Mouse (Mus musculus) kidney, embryonic 15.5 days (tissue): Measurements from ENCODE around the gene Narfl. TPM values are rescaled to one million over a fixed set of nuclear protein-coding genes. Genes with fewer than 3 reads are reported as not detected.
"Not testable (repeated sequence)": the region's sequence is repeated elsewhere in the genome, so short reads cannot be mapped to it uniquely, and the experiment has no call there.

Experiments used
- ATAC-seq: fragments of 200-750 bp; cut with Nextera tagmentation; replicated peaks from 2 replicates; pipeline ENCODE4 v1.8.0; 2017; ENCODE audit warnings: moderate TSS enrichment; ENCODE audit not compliant: low FRiP score
- H3K27ac ChIP-seq: fragments of 300-500 bp; sonication (generic); 2 replicates; pipeline ENCODE4 v1.5.1; 2015; ENCODE audit warnings: mild to moderate bottlenecking, inconsistent platforms
- H3K27me3 ChIP-seq: fragments of 300-500 bp; sonication (generic); 2 replicates; pipeline ENCODE4 v1.6.1; 2015; ENCODE audit warnings: inconsistent platforms
- H3K36me3 ChIP-seq: fragments of 300-500 bp; sonication (generic); 2 replicates; pipeline ENCODE4 v1.6.1; 2015; ENCODE audit warnings: inconsistent platforms
- H3K4me1 ChIP-seq: fragments of 300-500 bp; sonication (generic); 2 replicates; pipeline ENCODE4 v1.6.1; 2015; ENCODE audit warnings: inconsistent platforms
- H3K4me2 ChIP-seq: fragments of 300-500 bp; sonication (generic); 2 replicates; pipeline ENCODE4 v1.6.1; 2015; ENCODE audit warnings: moderate library complexity, mild to moderate bottlenecking, inconsistent platforms
- H3K4me3 ChIP-seq: fragments of 300-500 bp; sonication (generic); replicated peaks from 2 replicates; pipeline ENCODE4 v1.5.1; 2015; ENCODE audit warnings: mild to moderate bottlenecking, inconsistent platforms
- H3K9ac ChIP-seq: fragments of 300-500 bp; sonication (generic); 2 replicates; pipeline ENCODE4 v1.6.1; 2015; ENCODE audit warnings: mild to moderate bottlenecking, inconsistent platforms
- H3K9me3 ChIP-seq: fragments of 300-500 bp; sonication (generic); replicated peaks from 2 replicates; pipeline ENCODE4 v1.6.1; 2016; ENCODE audit warnings: inconsistent platforms
- WGBS: fragments of 180-500 bp; shearing (Covaris S2); methylation state at CpG from one replicate; pipeline ENCODE4 v1.1.7; 2015; ENCODE audit warnings: mixed read lengths; 5-methylcytosine and 5-hydroxymethylcytosine counted together
- polyA plus RNA-seq: library from polyadenylated mRNA; unstranded; fragments of >200 nt; fragmentation: Nextera tagmentation; extraction: Ambion mirVana; gene quantifications from 2 replicates; pipeline ENCODE4 v1.2.1, GENCODE M21; 2015

Narfl gene
- 30.6 and 31.8 TPM in 2 replicates for polyA plus RNA-seq

DNA sequence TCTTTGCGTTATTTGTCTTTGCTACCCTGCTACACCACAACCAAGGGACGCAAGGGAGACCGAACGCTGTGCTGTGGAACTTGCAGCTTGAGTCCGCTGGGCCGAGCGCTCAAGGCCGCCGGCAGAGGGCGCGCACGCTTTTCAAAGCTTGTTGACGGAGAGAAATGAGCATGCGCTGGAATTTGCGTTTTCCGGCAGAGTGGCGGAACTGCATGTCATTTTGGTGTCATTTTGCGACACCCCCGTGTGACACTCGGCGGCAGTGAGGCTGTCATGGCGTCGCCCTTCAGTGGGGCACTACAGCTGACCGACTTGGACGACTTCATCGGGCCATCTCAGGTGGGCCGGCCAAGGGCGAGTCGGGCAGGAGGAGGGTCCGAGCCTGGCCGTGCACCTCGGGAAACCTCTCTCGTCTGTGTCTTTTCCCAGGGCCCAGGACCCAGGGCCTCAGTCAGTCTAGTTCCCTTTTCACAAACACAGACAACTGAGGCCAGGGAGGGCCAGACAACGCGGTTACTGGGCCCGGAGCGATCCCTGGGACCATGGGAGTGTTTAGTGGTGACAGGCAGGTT lies at the start of gene Narfl:
Gene Narfl (plus strand): TSS at position 228 of the 572 bp plus-strand sequence.
- under 1% methylated on average over 37 of the region's 37 CpGs for WGBS
- no peaks in the 10 kb centered on the region for H3K27me3 ChIP-seq
- peak within 1 kb of the TSS; percentile 87 for H3K4me3 ChIP-seq
- no peak within 1 kb of the TSS for H3K27ac ChIP-seq
- H3K4me2 ChIP-seq = peak within 1 kb of the TSS; percentile 80
- peak within 1 kb of the TSS; percentile 81 for H3K9ac ChIP-seq
- ATAC-seq = peak; percentile 85
- peaks cover 16% of the 10 kb centered on the region for H3K36me3 ChIP-seq
- no peaks in the 10 kb centered on the region for H3K9me3 ChIP-seq
- H3K4me1 ChIP-seq = peaks cover 15% of the 10 kb centered on the region

- no peak overlapping the region for H3K4me2 ChIP-seq
- H3K4me3 ChIP-seq = no peak overlapping the region
- ATAC-seq = no peak
- H3K27me3 ChIP-seq = no peaks in the 10 kb centered on the region
- H3K4me1 ChIP-seq = peaks cover 28% of the 10 kb centered on the region
- H3K27ac ChIP-seq = no peak overlapping the region
- H3K36me3 ChIP-seq = peaks cover 62% of the 10 kb centered on the region
- 84% methylated on average over 7 of the region's 7 CpGs for WGBS
- no peaks in the 10 kb centered on the region for H3K9me3 ChIP-seq
- no peak overlapping the region for H3K9ac ChIP-seq
Observed at GRCm38 (mm10) chr17:25723919-25724318, 49.7 kb upstream of the Narfl start.

DNA sequence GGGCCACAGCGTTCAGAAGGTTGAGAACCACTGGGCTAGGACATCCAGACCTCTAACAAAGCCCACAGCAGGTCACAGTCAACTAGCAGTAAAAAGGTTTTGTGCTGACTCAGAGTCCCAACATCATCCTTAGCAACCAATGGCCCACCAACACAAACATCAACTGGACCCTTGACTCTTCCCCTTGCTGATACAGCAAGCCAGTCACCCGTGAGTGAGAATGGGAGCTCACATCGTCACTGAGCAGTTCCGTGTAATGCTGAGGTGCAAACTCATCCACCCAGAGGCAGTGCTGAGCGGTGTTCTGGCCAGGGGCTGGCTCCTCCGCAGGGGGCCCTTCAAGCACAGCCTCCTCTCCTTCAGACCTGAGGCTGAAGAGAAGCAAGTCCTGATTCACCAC lies 48.3 kb upstream of the Narfl start:
- H3K27me3 ChIP-seq = no peaks in the 10 kb centered on the region
- peaks cover 60% of the 10 kb centered on the region for H3K36me3 ChIP-seq
- no peak overlapping the region for H3K9ac ChIP-seq
- 87% methylated on average over 6 of the region's 6 CpGs for WGBS
- peaks cover 29% of the 10 kb centered on the region for H3K4me1 ChIP-seq
- H3K27ac ChIP-seq = no peak overlapping the region
- H3K9me3 ChIP-seq = no peaks in the 10 kb centered on the region
- no peak overlapping the region for H3K4me3 ChIP-seq
- ATAC-seq = no peak
- no peak overlapping the region for H3K4me2 ChIP-seq

DNA sequence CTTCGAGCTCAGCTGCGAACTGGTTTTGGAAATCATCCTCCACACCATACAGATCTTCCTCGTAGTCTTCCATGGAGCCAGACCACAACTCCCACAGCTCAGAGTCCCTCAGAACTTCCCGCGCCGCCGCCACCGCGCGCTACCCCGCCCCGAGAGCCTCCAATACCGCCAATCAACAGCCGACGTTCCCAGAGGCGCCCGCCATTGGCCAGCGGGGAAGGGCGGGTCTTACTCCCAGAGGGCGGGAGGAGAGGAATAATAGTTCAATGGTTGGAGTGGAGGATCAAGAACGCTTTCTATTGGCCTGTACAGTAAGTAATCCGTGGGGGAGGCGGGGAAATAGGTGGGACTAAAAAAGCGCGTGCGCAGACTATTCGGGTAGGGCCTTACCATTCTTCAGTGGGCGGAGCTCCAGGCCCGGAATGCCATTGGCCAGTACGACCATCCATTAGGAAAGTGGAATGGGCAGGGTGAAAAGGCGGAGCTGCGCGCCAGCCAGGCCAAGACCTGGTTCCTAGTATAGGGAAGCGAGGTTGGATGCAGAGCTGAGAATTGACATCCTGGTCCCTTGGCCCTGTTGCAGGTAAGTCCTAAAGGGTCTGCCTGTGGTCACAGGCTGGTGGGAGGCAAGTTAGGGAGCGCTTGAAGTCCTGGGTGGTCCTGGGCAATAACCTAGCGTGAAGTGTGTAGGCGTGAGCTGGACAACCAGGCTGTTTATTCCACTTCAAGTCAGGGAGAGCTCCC lies 46.1 kb upstream of the Narfl start, which contains the start of the genes Chtf18 and Rpusd1:
Gene Chtf18 (minus strand): TSS at position 155 of the 744 bp plus-strand sequence.
Gene Rpusd1 (plus strand): TSS at position 406 of the 744 bp plus-strand sequence.
- no peaks in the 10 kb centered on the region for H3K9me3 ChIP-seq
- peak; percentile 98 for ATAC-seq
- H3K36me3 ChIP-seq = peaks cover 50% of the 10 kb centered on the region
- peak within 1 kb of the TSS; percentile 90 for H3K4me2 ChIP-seq
- WGBS = under 1% methylated on average over 37 of the region's 37 CpGs
- H3K4me1 ChIP-seq = peaks cover 29% of the 10 kb centered on the region
- H3K27me3 ChIP-seq = no peaks in the 10 kb centered on the region
- H3K27ac ChIP-seq = peak within 1 kb of the TSS; percentile 65; the same call in 1 of the 2 replicates
- H3K4me3 ChIP-seq = peak within 1 kb of the TSS; percentile 65
- H3K9ac ChIP-seq = peak within 1 kb of the TSS; percentile 73

DNA sequence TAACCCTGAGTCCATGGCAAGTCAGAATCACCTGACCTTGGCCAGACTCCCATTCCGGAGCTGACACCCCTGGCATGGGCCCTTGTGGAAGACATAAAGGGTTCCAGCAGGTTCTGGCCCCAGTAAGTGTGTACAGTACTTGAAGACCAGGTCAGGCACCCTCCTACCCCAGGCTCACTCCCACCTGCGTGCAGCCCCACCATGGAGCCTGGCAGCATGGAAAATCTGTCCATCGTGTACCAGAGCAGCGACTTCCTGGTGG lies 45.6 kb upstream of the Narfl start:
- peak; percentile 6; the same call in 1 of the 2 replicates for ATAC-seq

DNA sequence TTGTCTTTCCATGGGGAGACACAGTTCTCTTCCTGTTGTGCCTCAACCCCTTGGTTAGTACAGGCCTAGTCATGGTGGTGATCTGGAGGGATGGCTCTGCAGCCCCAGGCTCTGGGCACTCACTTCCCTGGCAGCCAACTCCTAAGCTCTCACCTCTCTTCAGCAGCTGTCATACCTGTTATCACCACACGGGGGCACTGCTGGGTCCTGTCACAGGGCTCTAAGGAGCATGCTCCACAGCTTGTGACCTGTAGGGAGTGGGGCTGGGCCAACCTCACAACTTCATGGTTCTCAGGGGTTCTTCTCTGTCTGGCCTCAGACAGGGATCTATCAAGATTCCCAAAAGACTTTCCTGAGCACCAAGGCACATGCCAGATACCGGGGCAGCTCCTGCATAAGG lies 41.5 kb upstream of the Narfl start:
- 15% methylated on average over 2 of the region's 2 CpGs for WGBS
- no peak overlapping the region for H3K4me3 ChIP-seq

More for the DNA sequence above, 45.6 kb upstream of the Narfl start:
- Histone ChIP-seq H3K9ac (peak overlapping the region; percentile 73), H3K36me3 (peaks cover 45% of the 10 kb centered on the region), H3K27me3 (no peaks in the 10 kb centered on the region), H3K27ac (peak overlapping the region; percentile 65; the same call in 1 of the 2 replicates), H3K4me1 (peaks cover 29% of the 10 kb centered on the region), H3K9me3 (no peaks in the 10 kb centered on the region), H3K4me2 (peak overlapping the region; percentile 90), H3K4me3 (peak overlapping the region; percentile 65)
- WGBS = 22% methylated on average over 4 of the region's 4 CpGs

DNA sequence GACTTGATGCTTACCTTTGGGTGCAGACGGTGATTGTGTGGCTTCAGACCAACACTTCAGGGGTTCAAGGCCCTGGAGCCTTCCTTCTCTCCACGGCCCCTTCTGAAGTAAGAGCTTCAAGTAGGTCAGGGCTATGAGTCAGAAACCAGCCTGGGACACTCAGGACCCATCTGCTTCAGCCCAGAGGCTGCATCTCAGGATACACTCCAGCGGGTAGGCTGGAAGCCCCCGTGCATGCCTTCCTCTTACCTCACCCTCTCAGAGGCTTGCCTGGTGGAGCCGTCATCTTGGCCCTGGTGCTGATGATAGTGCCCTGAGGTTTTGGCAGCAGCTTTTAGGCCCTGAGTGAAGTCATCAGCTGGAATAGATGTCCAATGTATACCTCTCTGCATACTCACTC lies 38.3 kb upstream of the Narfl start:
- H3K4me1 ChIP-seq = no peaks in the 10 kb centered on the region
- no peak for ATAC-seq
- peaks cover 12% of the 10 kb centered on the region; the same call in 1 of the 2 replicates for H3K36me3 ChIP-seq
- no peak overlapping the region for H3K9ac ChIP-seq
- no peak overlapping the region for H3K27ac ChIP-seq
- no peak overlapping the region for H3K4me2 ChIP-seq
- H3K27me3 ChIP-seq = no peaks in the 10 kb centered on the region
- H3K9me3 ChIP-seq = no peaks in the 10 kb centered on the region
- H3K4me3 ChIP-seq = no peak overlapping the region
- 90% methylated on average over 5 of the region's 5 CpGs for WGBS

More for the DNA sequence above, 41.5 kb upstream of the Narfl start:
- H3K27ac ChIP-seq = no peak overlapping the region
- no peak overlapping the region for H3K4me2 ChIP-seq
- H3K36me3 ChIP-seq = peaks cover 24% of the 10 kb centered on the region
- no peak for ATAC-seq
- no peaks in the 10 kb centered on the region for H3K27me3 ChIP-seq
- H3K9me3 ChIP-seq = no peaks in the 10 kb centered on the region
- peaks cover 12% of the 10 kb centered on the region for H3K4me1 ChIP-seq
- no peak overlapping the region for H3K9ac ChIP-seq

GRCm38 (mm10) chr17:25735745-25736144 lies 37.8 kb upstream of the Narfl start, which contains the start of gene Mslnl:
Gene Mslnl (plus strand): TSS chr17:25736042.
- no peak within 1 kb of the TSS for H3K4me3 ChIP-seq
- no peak within 1 kb of the TSS for H3K27ac ChIP-seq
- no peaks in the 10 kb centered on the region for H3K9me3 ChIP-seq
- 63% methylated on average over 3 of the region's 3 CpGs for WGBS
- no peak within 1 kb of the TSS for H3K4me2 ChIP-seq
- no peaks in the 10 kb centered on the region for H3K27me3 ChIP-seq
- peaks cover 8% of the 10 kb centered on the region; the same call in 1 of the 2 replicates for H3K36me3 ChIP-seq
- no peak for ATAC-seq
- H3K4me1 ChIP-seq = no peaks in the 10 kb centered on the region
- H3K9ac ChIP-seq = no peak within 1 kb of the TSS

- Histone ChIP-seq H3K9ac (no peak overlapping the region), H3K4me1 (no peaks in the 10 kb centered on the region), H3K27ac (no peak overlapping the region), H3K9me3 (no peaks in the 10 kb centered on the region), H3K4me2 (no peak overlapping the region), H3K27me3 (no peaks in the 10 kb centered on the region), H3K4me3 (no peak overlapping the region), H3K36me3 (no peaks in the 10 kb centered on the region)
- ATAC-seq = no peak
- 83% methylated on average over 7 of the region's 7 CpGs for WGBS
Observed at GRCm38 (mm10) chr17:25738861-25739260, 34.7 kb upstream of the Narfl start.

DNA sequence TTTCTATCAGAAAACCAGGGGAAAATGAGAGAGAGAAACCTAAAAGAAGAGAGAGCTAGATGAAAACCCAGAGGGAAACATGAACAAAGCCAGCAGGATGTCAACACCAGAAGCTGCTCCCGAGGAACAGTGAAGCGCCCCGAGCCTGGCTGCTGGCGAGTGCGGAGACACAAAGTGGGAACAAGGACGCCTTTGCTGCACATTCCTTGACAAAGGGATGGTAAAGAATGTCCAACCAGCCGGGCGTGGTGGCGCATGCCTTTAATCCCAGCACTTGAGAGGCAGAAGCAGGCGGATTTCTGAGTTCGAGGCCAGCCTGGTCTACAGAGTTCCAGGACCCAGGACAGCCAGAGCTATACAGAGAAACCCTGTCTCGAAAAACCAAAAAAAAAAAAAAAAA lies 32.1 kb upstream of the Narfl start:
- not testable (repeated sequence) for H3K36me3 ChIP-seq, H3K9ac ChIP-seq, H3K4me1 ChIP-seq, H3K4me2 ChIP-seq, H3K9me3 ChIP-seq, H3K4me3 ChIP-seq, ATAC-seq, H3K27me3 ChIP-seq, H3K27ac ChIP-seq
- 78% methylated on average over 12 of the region's 12 CpGs for WGBS

- Histone ChIP-seq H3K36me3 (no peaks in the 10 kb centered on the region), H3K4me3 (no peak overlapping the region), H3K27ac (no peak overlapping the region), H3K4me1 (no peaks in the 10 kb centered on the region), H3K4me2 (no peak overlapping the region), H3K9me3 (no peaks in the 10 kb centered on the region), H3K27me3 (no peaks in the 10 kb centered on the region), H3K9ac (no peak overlapping the region)
- ATAC-seq = no peak
- 90% methylated on average over 9 of the region's 9 CpGs for WGBS
Observed at GRCm38 (mm10) chr17:25743831-25744230, 29.7 kb upstream of the Narfl start.

GRCm38 (mm10) chr17:25744311-25744710 lies 29.3 kb upstream of the Narfl start:
- Histone ChIP-seq H3K27me3 (no peaks in the 10 kb centered on the region), H3K9ac (no peak overlapping the region), H3K27ac (no peak overlapping the region), H3K9me3 (no peaks in the 10 kb centered on the region), H3K4me1 (no peaks in the 10 kb centered on the region), H3K4me2 (no peak overlapping the region), H3K4me3 (no peak overlapping the region), H3K36me3 (no peaks in the 10 kb centered on the region)
- WGBS = 80% methylated on average over 10 of the region's 10 CpGs
- ATAC-seq = no peak
